Mouse (Mus musculus): ENCODE measurements around the gene Arl10. TPM values are rescaled to one million over a fixed set of nuclear protein-coding genes. Genes with fewer than 3 reads are reported as not detected.

Gene Arl10
- total and polyA plus RNA-seq, 3 experiments, result 1.7 to 17.4 (median 2.5) TPM

DNA sequence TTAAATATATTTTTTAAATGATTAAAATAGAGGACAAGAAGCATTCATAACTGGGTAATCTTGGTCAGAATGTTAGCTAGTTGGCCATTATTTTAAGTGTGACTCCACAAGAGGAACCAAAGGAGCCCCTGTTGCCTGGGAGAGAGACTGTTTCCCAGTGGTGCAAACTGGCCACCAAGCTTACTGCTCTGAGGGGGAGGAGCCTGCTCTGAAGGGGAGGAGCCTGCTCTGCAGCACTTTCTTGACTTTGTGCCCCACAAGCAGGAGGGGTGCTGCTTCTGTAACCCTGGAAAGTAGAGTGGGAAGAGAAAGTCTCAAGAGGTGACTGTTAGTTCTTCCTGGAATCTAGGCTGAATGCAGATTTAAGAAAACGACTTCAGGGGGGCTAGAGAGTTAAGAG is 5.5 kb upstream of the Arl10 start:
- TF ChIP-seq ETS1 (conservative IDR thresholded peaks at IDR 0.05; ENCODE audit: low read depth, low read length), result no peak
- no peak for TF ChIP-seq E2F4 (IDR thresholded peaks at IDR 0.05; ENCODE audit: insufficient replicate concordance, low read depth, low read length)
- no peak for TF ChIP-seq JUN (IDR thresholded peaks at IDR 0.05; ENCODE audit: insufficient read depth, low read depth, low read length)
- TF ChIP-seq CHD2 (IDR thresholded peaks at IDR 0.05; ENCODE audit: low read length), result no peak
- TF ChIP-seq UBTF (IDR thresholded peaks at IDR 0.05; ENCODE audit: low read depth, low read length), result no peak
- TF ChIP-seq MXI1 (IDR thresholded peaks at IDR 0.05; ENCODE audit: low read depth, low read length), result no peak
- TF ChIP-seq BHLHE40 (IDR thresholded peaks at IDR 0.05; ENCODE audit: low read depth, low read length), result no peak
- TF ChIP-seq MYC (IDR thresholded peaks at IDR 0.05; ENCODE audit: low read depth, low read length), result no peak
- no peak for TF ChIP-seq MEF2A (IDR thresholded peaks at IDR 0.05; ENCODE audit: borderline replicate concordance, low read depth, low read length)
- no peak for TF ChIP-seq IRF4 (IDR thresholded peaks at IDR 0.05; ENCODE audit: low read depth, low read length)
- H3K36me3 ChIP-seq (replicated peaks in 1 of 2; ENCODE audit: control insufficient read depth in 1 of 2, insufficient read depth in 1 of 2, low read length in 1 of 2), result no peaks in the 10 kb centered on the region
- no peaks in the 10 kb centered on the region for H3K27me3 ChIP-seq (replicated peaks)
- no peak overlapping the region for H3K4me2 ChIP-seq (ENCODE audit: insufficient read depth, low read depth, poor library complexity, severe bottlenecking)
- dilution Hi-C loops (cut with MboI; ENCODE audit: extremely low pct_ligation_motif_present, extremely low pct_unique_long_range_greater_than_20kb, low sequenced_read_pairs), result no loop called here
- no peak overlapping the region for H3K9ac ChIP-seq (ENCODE audit: insufficient read depth, low read depth)
- H3K4me1 ChIP-seq (ENCODE audit: control insufficient read depth in 1 of 2, insufficient read depth in 2 of 2), result peaks cover 0 to 22% of the 10 kb centered on the region in 2 experiments; a peak in 2 of 4 replicates
- H3K9me3 ChIP-seq (replicated peaks; ENCODE audit: low read length), result no peaks in the 10 kb centered on the region
- in situ Hi-C loops (cut with MboI; ENCODE audit: low pct_ligation_motif_present, low pct_unique_long_range_greater_than_20kb, low sequenced_read_pairs), result loop anchor here (5.0 kb wide), 1 partner anchor 48 kb away; no protein-coding TSS in a partner anchor
- H3K79me2 ChIP-seq (replicated peaks; ENCODE audit: control insufficient read depth, extremely low read depth, insufficient read depth, poor library complexity, severe bottlenecking), result peaks cover 6% of the 10 kb centered on the region; the same call in 1 of the 2 replicates
- no peak for DNase-seq (ENCODE audit: extremely low read depth)
- no peak overlapping the region for H3K27ac ChIP-seq (ENCODE audit: insufficient read depth, low read depth)
- no peak overlapping the region for H3K4me3 ChIP-seq (replicated peaks in 1 of 3; ENCODE audit: low read depth in 2 of 3, low read length in 2 of 3, poor library complexity in 1 of 3)

- dilution Hi-C loops (cut with MboI; ENCODE audit: extremely low pct_ligation_motif_present, extremely low pct_unique_long_range_greater_than_20kb, low sequenced_read_pairs), result no loop called here
Measured at GRCm38 (mm10) chr13:54570736-54571135, 4.1 kb upstream of the Arl10 start.

DNA sequence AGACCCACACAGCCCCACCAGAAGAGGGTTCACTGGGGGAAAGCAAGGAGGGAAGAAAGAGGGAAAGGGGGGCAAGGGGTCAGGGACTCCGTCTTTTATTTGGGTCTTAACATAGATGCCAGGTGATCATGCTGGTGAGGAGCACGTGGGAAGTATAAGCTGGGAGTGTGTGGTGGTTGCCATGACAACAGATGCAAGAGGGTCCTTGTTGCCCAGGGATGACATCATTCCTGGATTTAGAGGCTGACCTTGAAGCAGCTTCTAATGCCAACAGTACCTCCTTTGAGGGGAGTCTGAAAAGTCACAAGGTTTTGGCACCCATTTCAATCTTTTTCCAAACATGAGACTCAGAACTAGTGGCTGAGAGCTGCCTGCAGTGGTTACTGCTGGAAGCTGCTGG is 3.2 kb upstream of the Arl10 start:
- dilution Hi-C loops (cut with MboI; ENCODE audit: extremely low pct_ligation_motif_present, extremely low pct_unique_long_range_greater_than_20kb, low sequenced_read_pairs), result no loop called here
- in situ Hi-C loops (cut with MboI; ENCODE audit: low pct_ligation_motif_present, low pct_unique_long_range_greater_than_20kb, low sequenced_read_pairs), result no loop called here
- Histone ChIP-seq H3K9ac (ENCODE audit: insufficient read depth, low read depth) (no peak overlapping the region), H3K4me1 (ENCODE audit: control insufficient read depth in 1 of 2, insufficient read depth in 2 of 2) (peaks cover 3 to 14% of the 10 kb centered on the region in 2 experiments; a peak in 3 of 4 replicates), H3K27me3 (replicated peaks) (peaks cover 9% of the 10 kb centered on the region), H3K79me2 (replicated peaks; ENCODE audit: control insufficient read depth, extremely low read depth, insufficient read depth, poor library complexity, severe bottlenecking) (no peaks in the 10 kb centered on the region), H3K4me2 (ENCODE audit: insufficient read depth, low read depth, poor library complexity, severe bottlenecking) (no peak overlapping the region), H3K27ac (ENCODE audit: insufficient read depth, low read depth) (no peak overlapping the region), H3K36me3 (replicated peaks in 1 of 2; ENCODE audit: control insufficient read depth in 1 of 2, insufficient read depth in 1 of 2, low read length in 1 of 2) (peaks cover 0 to 1% of the 10 kb centered on the region in 2 experiments), H3K9me3 (replicated peaks; ENCODE audit: low read length) (no peaks in the 10 kb centered on the region), H3K4me3 (replicated peaks in 1 of 3; ENCODE audit: low read depth in 2 of 3, low read length in 2 of 3, poor library complexity in 1 of 3) (no peak overlapping the region)
- no peak for DNase-seq (ENCODE audit: extremely low read depth)
- TF ChIP-seq JUN (IDR thresholded peaks at IDR 0.05; ENCODE audit: insufficient read depth, low read depth, low read length) (no peak), ZMIZ1 (IDR thresholded peaks at IDR 0.05; ENCODE audit: low read depth, low read length) (no peak), MAFK (IDR thresholded peaks at IDR 0.05; ENCODE audit: insufficient replicate concordance, low read length) (no peak), ETS1 (conservative IDR thresholded peaks at IDR 0.05; ENCODE audit: low read depth, low read length) (no peak), JUND (conservative IDR thresholded peaks at IDR 0.05; ENCODE audit: low read depth, low read length) (no peak), MAZ (IDR thresholded peaks at IDR 0.05; ENCODE audit: low read depth, low read length) (no peak), SMC3 (IDR thresholded peaks at IDR 0.05; ENCODE audit: low read depth, low read length) (no peak), BHLHE40 (IDR thresholded peaks at IDR 0.05; ENCODE audit: low read depth, low read length) (no peak), USF1 (IDR thresholded peaks at IDR 0.05; ENCODE audit: low read depth, low read length) (no peak)

More at GRCm38 (mm10) chr13:54570736-54571135, 4.1 kb upstream of the Arl10 start:
- Histone ChIP-seq H3K27me3 (replicated peaks) (peaks cover 9% of the 10 kb centered on the region), H3K4me3 (replicated peaks in 1 of 3; ENCODE audit: low read depth in 2 of 3, low read length in 2 of 3, poor library complexity in 1 of 3) (no peak overlapping the region), H3K4me2 (ENCODE audit: insufficient read depth, low read depth, poor library complexity, severe bottlenecking) (no peak overlapping the region), H3K36me3 (replicated peaks in 1 of 2; ENCODE audit: control insufficient read depth in 1 of 2, insufficient read depth in 1 of 2, low read length in 1 of 2) (no peaks in the 10 kb centered on the region), H3K9ac (ENCODE audit: insufficient read depth, low read depth) (no peak overlapping the region), H3K9me3 (replicated peaks; ENCODE audit: low read length) (no peaks in the 10 kb centered on the region), H3K4me1 (ENCODE audit: control insufficient read depth in 1 of 2, insufficient read depth in 2 of 2) (peaks cover 3 to 17% of the 10 kb centered on the region in 2 experiments; a peak in 3 of 4 replicates), H3K79me2 (replicated peaks; ENCODE audit: control insufficient read depth, extremely low read depth, insufficient read depth, poor library complexity, severe bottlenecking) (no peaks in the 10 kb centered on the region), H3K27ac (ENCODE audit: insufficient read depth, low read depth) (no peak overlapping the region)
- in situ Hi-C loops (cut with MboI; ENCODE audit: low pct_ligation_motif_present, low pct_unique_long_range_greater_than_20kb, low sequenced_read_pairs), result no loop called here
- DNase-seq (ENCODE audit: extremely low read depth), result no peak
- TF ChIP-seq SIN3A (IDR thresholded peaks at IDR 0.05; ENCODE audit: low read length) (no peak), POLR2AphosphoS2 (IDR thresholded peaks at IDR 0.05; ENCODE audit: low read depth, low read length) (no peak), RAD21 (IDR thresholded peaks at IDR 0.05; ENCODE audit: low read depth, low read length) (no peak), MAX (IDR thresholded peaks at IDR 0.05; ENCODE audit: low read length) (no peak), USF1 (IDR thresholded peaks at IDR 0.05; ENCODE audit: low read depth, low read length) (no peak)

Data from CH12.LX (cell line).